Mouse (Mus musculus) neural tube, embryonic 15.5 days (tissue): Measurements from ENCODE around the gene Pomt1. TPM values are rescaled to one million over a fixed set of nuclear protein-coding genes. Genes with fewer than 3 reads are reported as not detected.
"Not testable (repeated sequence)": the region's sequence is repeated elsewhere in the genome, so short reads cannot be mapped to it uniquely, and the experiment has no call there.

Source experiments
- ATAC-seq: fragments of 200-750 bp; cut with Nextera tagmentation; 2 replicates; pipeline ENCODE4 v1.8.0; 2017; ENCODE audit warnings: mild to moderate bottlenecking, moderate TSS enrichment, moderate library complexity; ENCODE audit not compliant: low FRiP score
- H3K27ac ChIP-seq: fragments of 300-500 bp; sonication (generic); replicated peaks from 2 replicates; pipeline ENCODE4 v1.5.1; 2015; ENCODE audit warnings: mild to moderate bottlenecking, inconsistent platforms
- H3K27me3 ChIP-seq: fragments of 300-500 bp; sonication (generic); replicated peaks from 2 replicates; pipeline ENCODE4 v1.6.1; 2015; ENCODE audit warnings: inconsistent platforms
- H3K36me3 ChIP-seq: fragments of 300-500 bp; sonication (generic); 2 replicates; pipeline ENCODE4 v1.6.1; 2015; ENCODE audit warnings: inconsistent platforms
- H3K4me1 ChIP-seq: fragments of 300-500 bp; sonication (generic); 2 replicates; pipeline ENCODE4 v1.6.1; 2015; ENCODE audit warnings: inconsistent platforms
- H3K4me2 ChIP-seq: fragments of 300-500 bp; sonication (generic); 2 replicates; pipeline ENCODE4 v1.6.1; 2015; ENCODE audit warnings: inconsistent platforms, mild to moderate bottlenecking, moderate library complexity
- H3K4me3 ChIP-seq: fragments of 300-500 bp; sonication (generic); replicated peaks from 2 replicates; pipeline ENCODE4 v1.5.1; 2015; ENCODE audit warnings: mild to moderate bottlenecking, inconsistent platforms
- H3K9ac ChIP-seq: fragments of 300-500 bp; sonication (generic); replicated peaks from 2 replicates; pipeline ENCODE4 v1.6.1; 2015; ENCODE audit warnings: mild to moderate bottlenecking, inconsistent platforms
- H3K9me3 ChIP-seq: fragments of 300-500 bp; sonication (generic); replicated peaks from 2 replicates; pipeline ENCODE4 v1.6.1; 2016; ENCODE audit warnings: inconsistent platforms
- WGBS: fragments of 180-500 bp; shearing (Covaris S2); methylation state at CpG from one replicate; pipeline ENCODE4 v1.1.7; 2015; ENCODE audit warnings: mixed read lengths; 5-methylcytosine and 5-hydroxymethylcytosine counted together
- polyA plus RNA-seq: library from polyadenylated mRNA; unstranded; fragments of >200 nt; fragmentation: Nextera tagmentation; extraction: Ambion mirVana; gene quantifications from 2 replicates; pipeline ENCODE4 v1.2.1, GENCODE M21; 2015

Pomt1 gene
- polyA plus RNA-seq, 1 experiment from 2014 or later = 30.7 TPM

- no peaks in the 10 kb centered on the region for H3K9me3 ChIP-seq
- H3K4me1 ChIP-seq = peaks cover 37% of the 10 kb centered on the region
- peak overlapping the region; percentile 83 for H3K4me2 ChIP-seq
- H3K27ac ChIP-seq = peak overlapping the region; percentile 72
- peak overlapping the region; percentile 72 for H3K4me3 ChIP-seq
- no peaks in the 10 kb centered on the region for H3K27me3 ChIP-seq
- H3K36me3 ChIP-seq = peaks cover 27% of the 10 kb centered on the region
- H3K9ac ChIP-seq = peak overlapping the region; percentile 91
- peak; percentile 67 for ATAC-seq
- WGBS = 2% methylated on average over 22 of the region's 29 CpGs
These were observed 52.1 kb downstream of the Pomt1 start for GRCm38 (mm10) chr2:32288371-32288931.

DNA sequence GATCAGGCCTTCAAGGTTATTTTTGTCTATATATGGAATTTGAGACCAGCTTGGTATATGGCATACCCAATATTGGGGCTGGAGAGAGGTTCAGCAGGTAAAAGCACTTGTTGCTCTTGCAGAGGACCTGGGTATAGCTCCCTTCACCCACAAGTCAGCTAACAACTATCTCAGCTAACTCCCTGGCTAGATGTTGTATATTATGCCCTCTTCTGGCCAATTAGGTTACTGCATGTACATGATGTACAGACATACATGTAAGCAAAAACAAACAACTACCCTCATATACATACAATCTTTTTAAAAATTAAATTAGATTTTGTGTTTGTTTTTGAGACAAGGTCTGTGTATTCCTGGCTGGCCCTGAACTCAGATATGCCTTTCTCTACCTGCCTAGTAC lies 53.2 kb downstream of the Pomt1 start:
- H3K27me3 ChIP-seq = no peaks in the 10 kb centered on the region
- H3K4me3 ChIP-seq = peak overlapping the region; percentile 72
- no peaks in the 10 kb centered on the region for H3K9me3 ChIP-seq
- peaks cover 19% of the 10 kb centered on the region for H3K36me3 ChIP-seq
- peak overlapping the region; percentile 83 for H3K4me2 ChIP-seq
- no peak for ATAC-seq
- peaks cover 42% of the 10 kb centered on the region for H3K4me1 ChIP-seq
- no peak overlapping the region for H3K9ac ChIP-seq
- no peak overlapping the region for H3K27ac ChIP-seq

DNA sequence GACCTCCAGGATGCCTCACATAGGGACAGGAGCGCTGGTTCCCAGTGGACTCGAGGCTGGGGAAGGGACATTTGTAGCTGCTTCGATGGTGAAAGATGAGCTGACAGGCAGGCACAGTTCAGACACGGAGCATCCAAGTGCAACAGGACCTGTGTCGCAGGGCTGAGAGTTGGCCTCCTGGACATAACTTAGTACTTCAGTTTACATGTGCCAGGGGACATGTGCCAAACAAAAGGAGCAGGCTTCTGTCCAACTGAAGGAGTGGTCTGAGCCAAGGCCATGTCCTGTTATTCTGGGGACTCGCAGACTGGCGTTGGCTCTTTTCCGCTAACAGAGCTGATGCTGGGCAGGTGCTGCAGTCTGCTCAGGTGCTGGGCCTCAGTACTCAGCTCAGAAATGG lies 58.0 kb downstream of the Pomt1 start:
- peaks cover 46% of the 10 kb centered on the region for H3K36me3 ChIP-seq
- no peak overlapping the region for H3K4me3 ChIP-seq
- no peak overlapping the region for H3K27ac ChIP-seq
- H3K4me2 ChIP-seq = no peak overlapping the region
- 86% methylated on average over 8 of the region's 8 CpGs for WGBS
- H3K4me1 ChIP-seq = peaks cover 12% of the 10 kb centered on the region
- H3K9me3 ChIP-seq = no peaks in the 10 kb centered on the region
- H3K9ac ChIP-seq = no peak overlapping the region
- no peaks in the 10 kb centered on the region for H3K27me3 ChIP-seq
- no peak for ATAC-seq

- no peak overlapping the region for H3K27ac ChIP-seq
- no peak overlapping the region for H3K9ac ChIP-seq
- WGBS = 84% methylated on average over 3 of the region's 3 CpGs
- H3K4me2 ChIP-seq = no peak overlapping the region
- H3K4me3 ChIP-seq = no peak overlapping the region
- H3K27me3 ChIP-seq = no peaks in the 10 kb centered on the region
- ATAC-seq = no peak
- 0 out of 2 replicates have a peak, but pooled peaks cover 4% of the 10 kb centered on the region for H3K4me1 ChIP-seq
- H3K36me3 ChIP-seq = peaks cover 55% of the 10 kb centered on the region
- no peaks in the 10 kb centered on the region for H3K9me3 ChIP-seq
These were observed 58.9 kb downstream of the Pomt1 start for GRCm38 (mm10) chr2:32295285-32295684.

GRCm38 (mm10) chr2:32295842-32296241 lies 59.5 kb downstream of the Pomt1 start:
- H3K36me3 ChIP-seq = peaks cover 59% of the 10 kb centered on the region
- not testable (repeated sequence) for ATAC-seq, H3K4me1 ChIP-seq, H3K27me3 ChIP-seq, H3K27ac ChIP-seq, H3K4me2 ChIP-seq, H3K9me3 ChIP-seq, H3K4me3 ChIP-seq, H3K9ac ChIP-seq
- 90% methylated on average over 2 of the region's 2 CpGs for WGBS

DNA sequence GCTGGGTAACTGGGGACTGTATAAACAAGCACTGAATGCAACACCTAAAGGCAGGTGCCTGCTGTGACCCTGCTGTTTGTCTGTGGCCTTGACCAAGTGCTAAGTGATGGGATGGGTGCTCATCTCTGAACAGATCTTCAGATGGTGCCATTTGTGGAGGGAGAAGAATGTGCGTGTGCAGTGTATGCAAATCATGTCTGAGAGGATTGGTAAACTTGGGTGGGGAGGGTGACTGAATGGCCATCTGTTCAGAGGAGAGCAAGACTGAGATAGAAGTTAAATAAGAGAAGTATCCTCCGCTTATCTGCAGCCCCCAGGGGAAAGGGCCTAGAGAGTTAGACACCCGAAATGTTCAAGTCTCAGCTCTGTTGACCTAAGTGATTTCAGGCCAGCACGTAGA lies 63.1 kb downstream of the Pomt1 start:
- Histone ChIP-seq H3K4me1 (0 out of 2 replicates have a peak, but pooled peaks cover under 1% of the 10 kb centered on the region), H3K27ac (no peak overlapping the region), H3K36me3 (peaks cover 85% of the 10 kb centered on the region), H3K9me3 (no peaks in the 10 kb centered on the region), H3K9ac (no peak overlapping the region), H3K4me3 (no peak overlapping the region), H3K4me2 (no peak overlapping the region), H3K27me3 (no peaks in the 10 kb centered on the region)
- no peak for ATAC-seq
- 89% methylated on average over 4 of the region's 4 CpGs for WGBS

- Histone ChIP-seq H3K27ac (no peak overlapping the region), H3K4me1 (no peaks in the 10 kb centered on the region), H3K9me3 (no peaks in the 10 kb centered on the region), H3K36me3 (peaks cover 94% of the 10 kb centered on the region), H3K4me2 (no peak overlapping the region), H3K9ac (no peak overlapping the region), H3K27me3 (no peaks in the 10 kb centered on the region), H3K4me3 (no peak overlapping the region)
- 91% methylated on average over 10 of the region's 10 CpGs for WGBS
- ATAC-seq = no peak
These were observed 66.6 kb downstream of the Pomt1 start for GRCm38 (mm10) chr2:32302952-32303351.

GRCm38 (mm10) chr2:32304145-32304832 lies 67.9 kb downstream of the Pomt1 start:
- Histone ChIP-seq H3K4me2 (no peak overlapping the region), H3K9ac (no peak overlapping the region), H3K36me3 (peaks cover 93% of the 10 kb centered on the region), H3K27ac (no peak overlapping the region), H3K4me1 (no peaks in the 10 kb centered on the region), H3K9me3 (no peaks in the 10 kb centered on the region), H3K27me3 (no peaks in the 10 kb centered on the region), H3K4me3 (no peak overlapping the region)
- no peak for ATAC-seq
- 57% methylated on average over 8 of the region's 8 CpGs for WGBS

Other genes with a start within 250 kb of the Pomt1 start
- gene Fam78a, start 151.7 kb upstream of the Pomt1 start, polyA plus RNA-seq = 0.92 and 3.1 TPM in 2 replicates
- 26.1 and 32.6 TPM in 2 replicates for gene Plpp7, start 141.1 kb upstream of the Pomt1 start, polyA plus RNA-seq
- 56.6 and 59.9 TPM in 2 replicates for gene Prrc2b, start 85.5 kb upstream of the Pomt1 start, polyA plus RNA-seq
- 88.6 and 95.8 TPM in 2 replicates for gene Uck1, start 23.6 kb downstream of the Pomt1 start, polyA plus RNA-seq
- gene Golga2, start 50.8 kb downstream of the Pomt1 start, polyA plus RNA-seq = 27.5 and 31.3 TPM in 2 replicates
- 421 and 448 TPM in 2 replicates for gene Swi5, start 51.5 kb downstream of the Pomt1 start, polyA plus RNA-seq
- gene Ciz1, start 115.7 kb downstream of the Pomt1 start, polyA plus RNA-seq = 43.8 and 44.8 TPM in 2 replicates
- 72.4 and 86.9 TPM in 2 replicates for gene Dnm1, start 116.7 kb downstream of the Pomt1 start, polyA plus RNA-seq
- gene 1110008P14Rik, start 145.3 kb downstream of the Pomt1 start, polyA plus RNA-seq = 163 and 195 TPM in 2 replicates
- gene Lcn2, start 151.7 kb downstream of the Pomt1 start, polyA plus RNA-seq = 0.95 and 1.1 TPM in 2 replicates
- gene Ptges2, start 159.3 kb downstream of the Pomt1 start, polyA plus RNA-seq = 47.3 and 52.1 TPM in 2 replicates
- gene Naif1, start 213.9 kb downstream of the Pomt1 start, polyA plus RNA-seq = 4.4 and 5.3 TPM in 2 replicates
- 51.4 and 58.8 TPM in 2 replicates for gene Slc25a25, start 214.9 kb downstream of the Pomt1 start, polyA plus RNA-seq